Comparison of ENCODE assay signal across 8 mouse cellular contexts in genomic region chr1:43065615-43066310, GRCm38 (mm10). TPM values are rescaled to one million over a fixed set of nuclear protein-coding genes. Genes with fewer than 3 reads are reported as not detected.
DNase-seq lines count a peak whose midpoint lies in the region; ATAC-seq lines count a peak whose summit lies in the region.

No protein-coding gene starts in this region.

- peaks cover 44% of the 10 kb centered on the region; the same call in 1 of the 2 replicates for H3K36me3 ChIP-seq in forebrain, embryonic 15.5 days
- H3K36me3 ChIP-seq in hindbrain, embryonic 15.5 days = peaks cover 52% of the 10 kb centered on the region

- peak; percentile 32 to 80 for DNase-seq in adrenal gland, adult (ENCODE audit: inconsistent age in 2 of 2, low spot score in 1 of 2)
- no peak for DNase-seq in adrenal gland, adult 8-10 months
- peak; percentile 51 to 59 for DNase-seq in cerebellum, adult 18-20 months
- peak; percentile 54 to 85 for DNase-seq in layer of hippocampus, postnatal 25 days (ENCODE audit: extremely low spot score in 1 of 2, low spot score in 1 of 2)
- peak; percentile 84 for DNase-seq in lung, postnatal 10 days
- DNase-seq in right cerebral cortex, adult 18-20 months = peak; percentile 80

- peaks cover 2% of the 10 kb centered on the region; the same call in 1 of the 2 replicates for H3K4me1 ChIP-seq in forebrain, embryonic 15.5 days
- no peaks in the 10 kb centered on the region for H3K4me1 ChIP-seq in hindbrain, embryonic 15.5 days (replicated peaks)

- no peak overlapping the region for H3K4me2 ChIP-seq in forebrain, embryonic 15.5 days (replicated peaks)
- H3K4me2 ChIP-seq in hindbrain, embryonic 15.5 days = no peak overlapping the region

- H3K9ac ChIP-seq in forebrain, embryonic 15.5 days (replicated peaks) = no peak overlapping the region
- H3K9ac ChIP-seq in hindbrain, embryonic 15.5 days = no peak overlapping the region

- no peak overlapping the region for H3K4me3 ChIP-seq in forebrain, embryonic 15.5 days
- no peak overlapping the region for H3K4me3 ChIP-seq in hindbrain, embryonic 15.5 days

- WGBS in forebrain, embryonic 15.5 days = 44% methylated on average over 9 of the region's 9 CpGs
- 44% methylated on average over 9 of the region's 9 CpGs for WGBS in hindbrain, embryonic 15.5 days

- H3K27me3 ChIP-seq in forebrain, embryonic 15.5 days = no peaks in the 10 kb centered on the region
- H3K27me3 ChIP-seq in hindbrain, embryonic 15.5 days = no peaks in the 10 kb centered on the region

- peak; percentile 94 for ATAC-seq in forebrain, embryonic 15.5 days (replicated peaks)
- ATAC-seq in hindbrain, embryonic 15.5 days (ENCODE audit: low FRiP score, low read depth) = peak; percentile 94

- no peak overlapping the region for H3K27ac ChIP-seq in forebrain, embryonic 15.5 days (replicated peaks)
- no peak overlapping the region for H3K27ac ChIP-seq in hindbrain, embryonic 15.5 days (replicated peaks)

- no peaks in the 10 kb centered on the region for H3K9me3 ChIP-seq in forebrain, embryonic 15.5 days
- H3K9me3 ChIP-seq in hindbrain, embryonic 15.5 days = no peaks in the 10 kb centered on the region

RNA-seq across cellular contexts. Expression of gene Tgfbrap1, which starts 32.7 kb away (rescaled TPM):
- 10 to 100 TPM; 34.5 to 43.4 (median 39.3) TPM for total RNA-seq in adrenal gland, adult 8-10 months (2022)
- polyA plus RNA-seq in forebrain, embryonic 15.5 days (2015; fragmentation: Nextera tagmentation; extraction: Ambion mirVana) = 18.1 and 18.2 TPM in 2 replicates
- 15.1 and 16.4 TPM in 2 replicates for polyA plus RNA-seq in hindbrain, embryonic 15.5 days (2015; fragmentation: Nextera tagmentation; extraction: Ambion mirVana)
- total RNA-seq in layer of hippocampus, postnatal 25 days (2021) = 10 to 100 TPM; 39.8 to 42.4 TPM

RNA-seq across cellular contexts. Expression of gene AI597479, which starts 32.7 kb away (rescaled TPM):
- 10 to 100 TPM; 15.6 to 21.4 (median 20.1) TPM for total RNA-seq in adrenal gland, adult 8-10 months (2022)
- 47.8 and 53.5 TPM in 2 replicates for polyA plus RNA-seq in forebrain, embryonic 15.5 days (2015; fragmentation: Nextera tagmentation; extraction: Ambion mirVana)
- polyA plus RNA-seq in hindbrain, embryonic 15.5 days (2015; fragmentation: Nextera tagmentation; extraction: Ambion mirVana) = 41.1 and 42.5 TPM in 2 replicates
- total RNA-seq in layer of hippocampus, postnatal 25 days (2021) = 10 to 100 TPM; 23.5 to 25.6 TPM
